Mouse (Mus musculus) heart, embryonic 16.5 days (tissue): ENCODE results near the gene Rdx. TPM values are rescaled to one million over a fixed set of nuclear protein-coding genes. Genes with fewer than 3 reads are reported as not detected.

Source experiments
- ATAC-seq: fragments of 200-750 bp; cut with Nextera tagmentation; replicated peaks from 2 replicates; pipeline ENCODE4 v1.8.0; 2017; ENCODE audit warnings: moderate number of reproducible peaks; ENCODE audit not compliant: insufficient read depth, low FRiP score; ENCODE audit errors: extremely low read depth
- H3K27ac ChIP-seq: fragments of 300-500 bp; sonication (generic); 2 replicates; pipeline ENCODE4 v1.5.1; 2014; ENCODE audit warnings: mild to moderate bottlenecking, low read length, control low read depth, moderate library complexity
- H3K27me3 ChIP-seq: fragments of 300-500 bp; sonication (generic); 2 replicates; pipeline ENCODE4 v1.6.1; 2014; ENCODE audit warnings: low read length, mixed read lengths; ENCODE audit not compliant: control insufficient read depth, insufficient read depth
- H3K36me3 ChIP-seq: fragments of 300-500 bp; sonication (generic); 2 replicates; pipeline ENCODE4 v1.6.1; 2014; ENCODE audit not compliant: control insufficient read depth, insufficient read depth
- H3K4me1 ChIP-seq: fragments of 300-500 bp; sonication (generic); 2 replicates; pipeline ENCODE4 v1.6.1; 2014; ENCODE audit warnings: low read length, mixed read lengths; ENCODE audit not compliant: control insufficient read depth, insufficient read depth
- H3K4me2 ChIP-seq: fragments of 300-500 bp; sonication (generic); 2 replicates; pipeline ENCODE4 v1.6.1; 2014; ENCODE audit warnings: low read depth, mild to moderate bottlenecking, control low read depth, low read length
- H3K4me3 ChIP-seq: fragments of 300-500 bp; sonication (generic); 2 replicates; pipeline ENCODE4 v1.5.1; 2014; ENCODE audit warnings: mild to moderate bottlenecking, control low read depth, low read length
- H3K9ac ChIP-seq: fragments of 300-500 bp; sonication (generic); 2 replicates; pipeline ENCODE4 v1.6.1; 2014; ENCODE audit warnings: low read length, control low read depth
- H3K9me3 ChIP-seq: fragments of 300-500 bp; sonication (generic); replicated peaks from 2 replicates; pipeline ENCODE4 v1.6.1; 2016; ENCODE audit warnings: low read length; ENCODE audit not compliant: control insufficient read depth
- WGBS: fragments of 180-500 bp; shearing (Covaris S2); extraction: QIAGEN DNeasy Blood & Tissue Kit; methylation state at CpG from one replicate; pipeline ENCODE4 v1.1.7; 2014; 5-methylcytosine and 5-hydroxymethylcytosine counted together
- microRNA-seq: library from miRNA; unstranded; fragments of <30 nt; microRNA quantifications from one replicate; pipeline ENCODE4, GENCODE M21; 2017
- polyA plus RNA-seq: library from polyadenylated mRNA; unstranded; fragments of >200 nt; fragmentation: Nextera tagmentation; extraction: Ambion mirVana; gene quantifications from 2 replicates; pipeline ENCODE4 v1.2.1, GENCODE M21; 2015

Rdx gene
- polyA plus RNA-seq, 1 experiment from 2014 or later, result 97.5 TPM

GRCm38 (mm10) chr9:52113091-52113490 is 66.1 kb downstream of the Rdx start:
- Histone ChIP-seq H3K27ac (no peak overlapping the region), H3K4me2 (no peak overlapping the region), H3K27me3 (no peaks in the 10 kb centered on the region), H3K4me1 (no peaks in the 10 kb centered on the region; the same call in 1 of the 2 replicates), H3K9ac (no peak overlapping the region), H3K4me3 (no peak overlapping the region), H3K36me3 (peaks cover 21% of the 10 kb centered on the region; the same call in 1 of the 2 replicates), H3K9me3 (no peaks in the 10 kb centered on the region)
- 89% methylated on average over 5 of the region's 5 CpGs for WGBS
- no peak for ATAC-seq

GRCm38 (mm10) chr9:52119212-52119611 is 72.2 kb downstream of the Rdx start:
- Histone ChIP-seq H3K9ac (no peak overlapping the region), H3K4me1 (no peaks in the 10 kb centered on the region), H3K9me3 (no peaks in the 10 kb centered on the region), H3K4me3 (no peak overlapping the region), H3K27ac (no peak overlapping the region), H3K27me3 (no peaks in the 10 kb centered on the region), H3K36me3 (peaks cover 27% of the 10 kb centered on the region), H3K4me2 (no peak overlapping the region)
- no peak for ATAC-seq
- 83% methylated on average over 4 of the region's 4 CpGs for whole genome bisulfite sequencing

- Histone ChIP-seq H3K27me3 (no peaks in the 10 kb centered on the region), H3K4me3 (no peak overlapping the region), H3K27ac (no peak overlapping the region), H3K36me3 (peaks cover 9% of the 10 kb centered on the region), H3K4me2 (no peak overlapping the region), H3K9me3 (no peaks in the 10 kb centered on the region), H3K9ac (no peak overlapping the region), H3K4me1 (no peaks in the 10 kb centered on the region)
- no peak for ATAC-seq
- 92% methylated on average over 6 of the region's 6 CpGs for WGBS
Observed at GRCm38 (mm10) chr9:52125225-52125624, 78.3 kb downstream of the Rdx start.

- H3K27ac ChIP-seq, result no peak overlapping the region
- H3K4me3 ChIP-seq, result no peak overlapping the region
- WGBS, result 64% methylated on average over 4 of the region's 4 CpGs
- no peak overlapping the region for H3K4me2 ChIP-seq
- no peak for ATAC-seq
- no peaks in the 10 kb centered on the region for H3K27me3 ChIP-seq
- peaks cover 4% of the 10 kb centered on the region; the same call in 1 of the 2 replicates for H3K4me1 ChIP-seq
- H3K9me3 ChIP-seq, result no peaks in the 10 kb centered on the region
- peaks cover 5% of the 10 kb centered on the region for H3K36me3 ChIP-seq
- no peak overlapping the region for H3K9ac ChIP-seq
Observed at GRCm38 (mm10) chr9:52130348-52130747, 83.4 kb downstream of the Rdx start.

- no peak for ATAC-seq
- Histone ChIP-seq H3K27me3 (no peaks in the 10 kb centered on the region), H3K27ac (no peak overlapping the region), H3K36me3 (no peaks in the 10 kb centered on the region), H3K4me2 (no peak overlapping the region), H3K4me3 (no peak overlapping the region), H3K9me3 (no peaks in the 10 kb centered on the region), H3K4me1 (peaks cover 4% of the 10 kb centered on the region), H3K9ac (no peak overlapping the region)
- 60% methylated on average over 2 of the region's 2 CpGs for WGBS
Observed at GRCm38 (mm10) chr9:52132771-52133170, 85.8 kb downstream of the Rdx start.

Small RNA genes within 50 kb of the gene (microRNA-seq; reads per million reads assigned to microRNA genes)
- gene Gm27686 (not detected), gene Mir6244 (not detected)

Other genes with a start within 250 kb of the Rdx start
- 86.8 and 111 TPM in 2 replicates for gene Fdx1, start 83.6 kb upstream of the Rdx start, polyA plus RNA-seq
- 1.8 and 2.4 TPM in 2 replicates for gene Zc3h12c, start 121.4 kb downstream of the Rdx start, polyA plus RNA-seq